Mouse (Mus musculus) kidney, adult 2 months (tissue): ENCODE measurements around the gene Elovl6.

ENCODE experiments used
- CTCF ChIP-seq: fragments of 200-500 bp; conservative IDR thresholded peaks from 2 replicates; pipeline ENCODE4 v1.5.1; 2011; ENCODE audit warnings: low read depth, mild to moderate bottlenecking, control low read depth, low read length, moderate library complexity, mixed read lengths; ENCODE audit not compliant: insufficient read depth, insufficient read length
- POLR2A ChIP-seq: fragments of 200-500 bp; IDR thresholded peaks from one replicate; pipeline ENCODE4 v1.6.1; 2011; ENCODE audit warnings: low read depth, low read length, control low read depth

DNA sequence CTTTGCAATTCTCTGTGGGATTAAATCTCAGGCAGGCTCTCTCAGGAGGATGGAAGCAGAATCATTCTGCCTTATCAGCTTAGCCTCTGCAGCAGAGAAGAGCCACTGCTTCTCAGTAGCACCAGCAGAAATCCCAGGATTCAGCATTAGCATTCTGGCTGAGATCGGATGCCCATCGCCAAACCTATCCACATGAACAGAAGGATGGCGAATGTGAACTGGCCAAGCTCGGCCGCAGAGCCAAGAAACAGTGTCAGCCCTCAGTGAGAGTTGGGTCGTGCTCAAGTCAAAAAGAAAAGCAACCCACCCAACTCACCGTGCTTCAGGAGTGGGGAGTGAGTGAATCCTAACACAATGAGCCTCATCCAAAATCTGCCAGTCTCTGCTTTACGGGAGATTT lies 119.6 kb downstream of the Elovl6 start:
- TF ChIP-seq CTCF (no peak), POLR2A (no peak)
